Mouse (Mus musculus): ENCODE data around the gene Depdc1b.

Gene Depdc1b

DNA sequence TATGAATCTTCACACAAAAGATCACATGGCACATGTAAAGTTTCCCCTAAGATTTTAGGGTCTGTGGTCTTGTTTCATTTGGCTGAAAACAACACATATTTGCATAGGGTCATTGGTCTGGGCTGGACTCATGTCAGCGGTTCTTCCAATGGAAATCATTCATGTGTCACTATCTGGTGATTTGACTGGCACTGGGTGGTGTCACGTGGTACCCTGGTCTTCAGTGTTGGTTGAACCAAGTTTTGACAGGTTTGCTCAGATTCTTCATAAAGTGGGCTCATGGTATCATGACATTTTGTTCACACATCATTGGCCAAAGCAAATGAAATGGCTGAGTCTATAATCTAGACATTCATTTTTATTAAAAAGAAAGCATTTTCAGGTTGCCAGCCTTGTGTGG is 1.3 kb downstream of the Depdc1b start:
- DNase-seq (ENCODE audit: low spot score in 2 of 2) = no peak

- no peak for DNase-seq (ENCODE audit: low spot score in 2 of 2)
Observed at GRCm38 (mm10) chr13:108319028-108319427, 2.9 kb downstream of the Depdc1b start.

- no peak for DNase-seq (ENCODE audit: low spot score in 2 of 2)
Observed at GRCm38 (mm10) chr13:108320216-108320615, 4.1 kb downstream of the Depdc1b start.

DNA sequence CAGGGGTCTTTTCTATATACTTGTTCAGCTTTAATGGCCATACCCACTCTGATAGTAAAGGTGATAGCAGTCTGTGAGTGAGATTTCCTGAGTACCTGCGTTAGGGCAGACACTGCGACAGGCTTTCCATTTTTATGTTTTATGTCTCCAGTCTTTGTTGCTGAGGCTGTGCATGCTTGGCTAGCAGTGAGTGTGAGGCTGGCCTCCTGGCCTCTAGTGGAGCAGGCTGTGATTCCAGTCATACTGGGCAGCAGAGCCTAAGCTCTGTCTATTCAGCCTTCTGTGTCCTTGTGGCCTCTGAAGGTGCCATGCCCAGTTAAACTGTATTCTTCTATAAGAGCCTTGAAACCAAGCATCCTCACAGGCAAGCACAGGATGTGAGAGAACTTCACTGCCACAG is 6.3 kb downstream of the Depdc1b start:
- no peak for DNase-seq (ENCODE audit: low spot score in 2 of 2)

- DNase-seq (ENCODE audit: low spot score in 2 of 2) = no peak
Observed at GRCm38 (mm10) chr13:108323317-108323716, 7.2 kb downstream of the Depdc1b start.

GRCm38 (mm10) chr13:108323866-108324829 is 8.0 kb downstream of the Depdc1b start:
- DNase-seq (ENCODE audit: low spot score in 2 of 2) = no peak

GRCm38 (mm10) chr13:108325871-108326270 is 9.7 kb downstream of the Depdc1b start:
- no peak for DNase-seq (ENCODE audit: low spot score in 2 of 2)

DNA sequence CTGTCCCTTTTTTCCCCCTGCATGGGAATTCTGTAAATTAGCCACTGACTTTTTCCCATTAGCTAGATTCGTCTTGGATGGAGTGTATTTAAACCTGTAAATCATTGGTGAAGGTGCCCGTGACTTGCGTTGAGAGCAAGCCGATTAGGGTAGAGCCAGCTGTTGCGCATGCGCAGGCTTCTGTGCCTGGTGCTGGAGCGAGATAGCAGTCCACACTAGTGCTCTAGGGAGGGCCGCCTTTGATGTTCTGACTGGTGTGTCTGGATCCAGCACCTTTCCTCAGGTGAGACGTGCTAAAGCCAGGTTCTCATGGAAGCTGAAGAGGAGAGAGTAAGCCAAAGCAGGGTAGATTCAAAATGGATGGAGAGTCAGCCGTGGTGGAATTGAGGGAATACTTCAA is 10.2 kb downstream of the Depdc1b start:
- DNase-seq (ENCODE audit: low spot score in 2 of 2) = no peak

DNA sequence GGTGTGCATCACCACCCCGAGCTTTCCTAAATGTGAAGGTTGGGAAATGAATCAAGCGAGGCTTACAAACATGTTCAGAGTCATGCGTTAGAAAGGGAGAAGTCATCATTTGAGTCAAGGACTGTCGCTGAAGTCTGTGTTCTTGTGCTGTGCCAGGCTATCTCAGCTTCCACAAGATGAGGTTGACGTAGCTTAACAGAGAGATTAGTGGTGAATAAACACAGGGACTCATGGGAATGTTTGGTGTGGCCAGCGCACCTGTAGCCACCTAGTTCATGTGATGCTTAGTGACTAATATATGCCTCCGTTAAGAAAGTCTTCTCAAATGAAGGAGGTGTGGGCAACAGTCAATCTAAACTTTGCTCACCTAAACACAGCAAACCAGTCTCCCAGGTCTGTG is 10.9 kb downstream of the Depdc1b start:
- DNase-seq (ENCODE audit: low spot score in 2 of 2) = no peak

DNA sequence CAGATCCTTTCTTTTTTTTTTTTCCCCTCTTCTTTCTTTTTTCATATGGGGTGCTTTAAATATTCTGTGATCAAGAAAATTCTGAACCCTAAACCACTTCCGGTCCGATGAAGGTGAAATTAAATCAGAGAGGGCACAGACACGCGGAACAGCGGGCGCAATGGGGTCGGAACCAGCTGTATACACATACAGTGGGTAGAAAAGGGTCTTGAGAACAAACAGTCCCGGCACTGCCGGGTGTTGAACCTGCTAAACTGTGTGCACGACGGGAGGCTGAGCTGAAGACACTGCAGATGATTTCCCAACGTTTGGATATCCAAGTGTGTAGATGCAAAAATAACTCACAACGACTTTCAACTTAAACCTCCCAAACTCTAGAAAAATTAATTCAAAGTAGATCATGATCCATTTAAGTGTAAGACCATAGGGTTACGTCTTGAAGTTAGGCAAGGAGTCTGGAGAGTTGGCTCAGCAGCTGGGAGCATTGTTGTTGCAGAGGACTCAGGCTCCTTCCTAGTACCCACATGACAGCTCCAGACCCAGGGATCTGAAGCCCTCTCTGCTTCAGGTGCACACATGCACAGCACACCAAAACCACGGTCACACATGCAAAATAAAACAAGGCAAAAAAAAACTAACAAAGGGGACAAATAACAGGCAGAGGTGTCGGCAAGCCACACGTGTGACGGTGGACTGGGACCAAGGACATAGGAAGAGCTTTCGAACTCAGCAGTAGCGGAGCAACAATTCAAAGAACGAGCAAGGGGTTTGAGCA is 12.5 kb downstream of the Depdc1b start:
- no peak for DNase-seq (ENCODE audit: low spot score in 2 of 2)

- no peak for DNase-seq (ENCODE audit: low spot score in 2 of 2)
Observed at GRCm38 (mm10) chr13:108329693-108330092, 13.6 kb downstream of the Depdc1b start.

DNA sequence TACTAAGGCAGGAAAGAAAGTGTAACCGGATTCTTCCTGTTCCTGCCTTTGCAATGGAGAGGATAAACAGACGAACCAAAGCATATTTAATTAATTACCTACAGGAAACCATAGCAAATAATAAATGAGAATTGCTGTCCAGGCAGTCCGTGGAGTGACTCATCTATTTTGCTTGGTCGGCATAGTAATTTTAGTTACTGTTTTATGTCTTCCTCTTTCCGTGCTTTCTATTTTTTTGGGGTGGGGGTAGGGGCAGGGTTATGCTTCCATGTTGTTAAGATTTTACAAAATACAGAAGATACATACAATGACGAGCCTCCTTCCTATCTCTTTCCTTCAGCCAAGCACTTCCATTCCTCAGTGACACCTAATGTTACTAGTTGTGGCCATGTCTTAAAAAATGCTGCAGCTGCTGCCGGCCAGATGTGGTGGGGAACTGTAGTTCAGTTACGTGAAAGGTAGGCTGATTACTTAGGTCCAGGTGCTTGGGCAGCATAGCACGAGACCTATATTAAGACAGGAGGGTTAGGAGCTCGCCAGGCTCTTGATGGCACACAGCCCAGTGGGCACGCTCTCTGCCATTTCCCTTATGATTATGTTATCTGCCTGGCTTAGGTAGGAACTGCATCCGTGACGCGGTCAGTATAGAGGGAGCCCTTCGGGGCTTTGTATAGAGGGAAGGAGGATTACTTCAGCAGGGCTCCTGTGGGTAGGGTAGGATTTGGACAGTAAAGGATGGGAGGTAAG is 19.3 kb downstream of the Depdc1b start:
- DNase-seq (ENCODE audit: low spot score in 2 of 2) = no peak

GRCm38 (mm10) chr13:108336192-108336591 is 20.1 kb downstream of the Depdc1b start:
- DNase-seq (ENCODE audit: low spot score in 2 of 2) = no peak

- DNase-seq (ENCODE audit: low spot score in 2 of 2) = no peak
Observed at GRCm38 (mm10) chr13:108337340-108337739, 21.2 kb downstream of the Depdc1b start.

DNA sequence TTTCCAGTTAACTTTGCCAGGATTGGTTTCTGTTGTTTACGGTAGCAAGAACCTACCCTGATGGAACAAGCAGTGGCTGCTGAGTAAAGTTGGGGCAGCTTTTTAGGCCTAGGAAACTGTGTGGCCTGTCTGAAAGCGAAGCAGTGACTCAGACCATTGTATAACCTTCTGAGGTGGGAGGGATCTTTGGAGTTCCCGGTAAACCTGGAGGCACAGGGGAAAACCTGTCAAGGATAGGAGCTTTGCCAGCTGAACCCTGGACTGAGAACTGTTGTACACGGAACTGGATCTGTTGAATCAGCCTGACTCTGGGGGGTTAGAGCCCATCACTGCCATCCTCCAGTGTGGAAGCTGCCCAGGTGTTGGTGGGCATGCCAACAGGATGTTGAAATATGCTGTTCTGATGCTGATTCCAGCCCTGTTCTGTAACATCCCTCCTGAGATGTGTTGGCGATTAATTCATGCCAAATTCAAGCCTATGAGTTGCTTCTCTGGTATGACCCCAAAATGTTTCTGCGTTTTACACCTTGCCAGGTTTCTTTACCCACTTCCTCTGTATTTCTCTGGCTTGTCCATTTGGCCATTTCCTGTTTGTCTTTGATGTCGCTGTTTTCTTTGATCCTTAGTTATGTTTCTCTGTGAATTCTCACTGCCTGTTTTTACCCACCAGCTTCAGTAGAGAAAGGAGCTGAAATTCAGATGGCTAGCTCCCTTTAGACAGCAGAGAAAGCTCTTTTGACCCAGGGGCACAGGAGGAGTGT is 22.1 kb downstream of the Depdc1b start:
- peak; percentile 17 to 45 for DNase-seq (ENCODE audit: low spot score in 2 of 2)

GRCm38 (mm10) chr13:108339907-108340596 is 23.9 kb downstream of the Depdc1b start:
- DNase-seq (ENCODE audit: low spot score in 2 of 2) = no peak

- DNase-seq (ENCODE audit: low spot score in 2 of 2) = peak in 1 of 2 experiments; percentile 8
Observed at GRCm38 (mm10) chr13:108341585-108341984, 25.5 kb downstream of the Depdc1b start.

- no peak for DNase-seq (ENCODE audit: low spot score in 2 of 2)
Observed at GRCm38 (mm10) chr13:108345756-108346155, 29.6 kb downstream of the Depdc1b start.

DNA sequence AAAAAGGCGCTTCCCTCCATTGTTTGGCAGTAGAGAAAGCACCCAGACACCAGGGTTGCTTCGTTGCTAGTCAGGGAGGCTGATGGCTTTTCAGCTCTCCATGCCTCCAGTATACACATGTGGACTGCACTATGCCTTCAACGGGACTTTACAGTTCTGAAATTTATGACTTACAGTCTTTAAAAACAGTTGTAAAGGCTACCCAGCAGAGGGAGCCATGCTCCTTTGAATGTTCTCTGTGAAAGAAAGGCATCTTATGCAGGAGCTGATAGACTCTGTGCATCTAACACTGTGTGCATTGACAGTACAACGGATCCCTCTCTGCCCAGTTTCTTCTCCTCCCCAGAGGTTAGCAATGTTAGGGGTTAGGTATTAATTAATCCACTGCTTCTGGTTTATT is 30.9 kb downstream of the Depdc1b start:
- peak; percentile 16 to 26 for DNase-seq (ENCODE audit: low spot score in 2 of 2)

- no peak for DNase-seq (ENCODE audit: low spot score in 2 of 2)
Observed at GRCm38 (mm10) chr13:108349624-108350023, 33.5 kb downstream of the Depdc1b start.

DNA sequence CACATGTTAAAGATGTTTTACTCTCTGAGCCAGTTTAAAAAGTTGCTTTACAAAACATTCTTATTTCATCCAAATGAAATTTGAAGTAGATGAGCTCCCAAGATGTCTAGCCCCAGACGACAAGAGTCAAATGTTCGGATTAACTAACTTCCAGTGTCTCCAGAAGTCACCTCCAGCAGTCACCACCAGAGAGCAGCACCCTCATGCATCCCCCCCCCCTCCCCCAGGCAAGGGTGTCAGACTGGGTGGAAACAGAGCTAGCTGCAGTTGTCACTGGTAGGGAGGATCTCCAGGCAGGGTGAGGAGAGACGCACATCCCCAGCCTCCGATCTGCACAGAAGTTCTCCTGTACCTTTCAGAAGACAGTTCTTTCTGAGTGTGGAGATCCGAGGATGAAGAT is 37.6 kb downstream of the Depdc1b start:
- no peak for DNase-seq (ENCODE audit: low spot score in 2 of 2)
